Comparison of ENCODE assay signal across 15 mouse cellular contexts in the genomic region with DNA sequence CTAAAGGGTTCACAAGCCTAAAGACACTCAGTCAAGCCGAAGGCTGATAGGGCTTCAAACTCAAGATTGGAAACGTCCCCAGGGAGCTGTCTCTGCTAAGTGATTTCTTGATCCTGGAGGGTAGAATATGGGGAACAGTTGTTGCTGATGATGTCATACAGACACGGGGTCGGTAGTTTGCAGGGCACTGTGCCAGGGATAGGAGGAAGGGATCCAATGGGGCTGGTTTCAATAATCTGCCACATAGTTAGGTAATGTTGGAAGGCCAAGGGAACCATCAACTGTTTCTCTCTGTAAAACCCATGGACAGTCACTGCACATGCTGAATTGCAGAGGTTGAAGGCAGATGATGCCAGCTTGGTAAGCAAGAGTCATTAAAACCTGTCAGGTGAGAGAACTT.
DNase-seq lines count a peak whose midpoint lies in the region; ATAC-seq lines count a peak whose summit lies in the region.
"Had no signal": no experiment of that assay in that cellular context is flagged by ENCODE, and none has a peak within 500 bp of the region (broad histone marks: within the 10 kb centered on the region; RNA-seq: fewer than 3 reads in every experiment).

No protein-coding gene starts in this region.

- no peak for ATAC-seq in heart, embryonic 13.5 days (ENCODE audit: extremely low read depth, insufficient number of reproducible peaks, low FRiP score, low TSS enrichment)
- no peak for ATAC-seq in kidney, embryonic 16.5 days (ENCODE audit: low FRiP score, low TSS enrichment)
- ATAC-seq: liver, embryonic 12.5 days had no signal

- no peak overlapping the region for H3K4me3 ChIP-seq in heart, embryonic 13.5 days
- no peak overlapping the region for H3K4me3 ChIP-seq in kidney, embryonic 16.5 days (ENCODE audit: low read length)
- H3K4me3 ChIP-seq: embryonic facial prominence, embryonic 12.5 days; liver, embryonic 12.5 days; neural tube, embryonic 15.5 days had no signal

- peaks cover 8% of the 10 kb centered on the region; the same call in 1 of the 2 replicates for H3K4me1 ChIP-seq in heart, embryonic 13.5 days
- H3K4me1 ChIP-seq in kidney, embryonic 16.5 days (ENCODE audit: insufficient read depth, low read length), result peaks cover 4% of the 10 kb centered on the region; the same call in 1 of the 2 replicates
- H3K4me1 ChIP-seq: liver, embryonic 12.5 days had no signal

- 0 out of 2 replicates have a peak overlapping the region, but pooled peaks have one; percentile 13 for H3K27ac ChIP-seq in heart, embryonic 13.5 days (replicated peaks)
- peak overlapping the region; percentile 56; the same call in 1 of the 2 replicates for H3K27ac ChIP-seq in kidney, embryonic 16.5 days (ENCODE audit: low read length)
- H3K27ac ChIP-seq: embryonic facial prominence, embryonic 12.5 days; liver, embryonic 12.5 days; neural tube, embryonic 15.5 days had no signal

- H3K27me3 ChIP-seq in heart, embryonic 13.5 days (replicated peaks), result no peaks in the 10 kb centered on the region
- no peaks in the 10 kb centered on the region for H3K27me3 ChIP-seq in kidney, embryonic 16.5 days (ENCODE audit: insufficient read depth, low read length)
- H3K27me3 ChIP-seq: embryonic facial prominence, embryonic 12.5 days; liver, embryonic 12.5 days; neural tube, embryonic 15.5 days had no signal

- DNase-seq in heart, adult 9 months (ENCODE audit: low spot score in 2 of 2), result no peak
- no peak for DNase-seq in kidney, adult 8-10 months
- peak; percentile 24 for DNase-seq in retina, postnatal 1 day
- no peak for DNase-seq in retina, embryonic 14.5 days (ENCODE audit: low spot score)
- no peak for DNase-seq in right cerebral cortex, postnatal 25 days
- DNase-seq in thymus, postnatal 10 days (ENCODE audit: low spot score in 2 of 2), result no peak
- DNase-seq: adrenal gland, postnatal 25 days; cerebellum, postnatal 14 days; thymus, adult 18-20 months had no signal

- H3K9me3 ChIP-seq in heart, embryonic 13.5 days, result no peaks in the 10 kb centered on the region
- no peaks in the 10 kb centered on the region for H3K9me3 ChIP-seq in kidney, embryonic 16.5 days (ENCODE audit: low read length)
- H3K9me3 ChIP-seq: embryonic facial prominence, embryonic 12.5 days; liver, embryonic 12.5 days; neural tube, embryonic 15.5 days had no signal

- H3K4me2 ChIP-seq in heart, embryonic 13.5 days, result no peak overlapping the region
- H3K4me2 ChIP-seq in kidney, embryonic 16.5 days (replicated peaks; ENCODE audit: low read depth, low read length), result no peak overlapping the region
- H3K4me2 ChIP-seq: embryonic facial prominence, embryonic 12.5 days; liver, embryonic 12.5 days; neural tube, embryonic 15.5 days had no signal

- H3K9ac ChIP-seq in heart, embryonic 13.5 days, result no peak overlapping the region
- H3K9ac ChIP-seq in kidney, embryonic 16.5 days (replicated peaks; ENCODE audit: low read length), result no peak overlapping the region
- H3K9ac ChIP-seq: embryonic facial prominence, embryonic 12.5 days; liver, embryonic 12.5 days; neural tube, embryonic 15.5 days had no signal

- WGBS in heart, embryonic 13.5 days, result 48% methylated on average over 4 of the region's 4 CpGs
- 67% methylated on average over 4 of the region's 4 CpGs for whole genome bisulfite sequencing in kidney, embryonic 16.5 days

- H3K36me3 ChIP-seq in heart, embryonic 13.5 days, result peaks cover 7% of the 10 kb centered on the region; the same call in 1 of the 2 replicates
- H3K36me3 ChIP-seq in kidney, embryonic 16.5 days (ENCODE audit: insufficient read depth, low read length), result peaks cover 3% of the 10 kb centered on the region
- H3K36me3 ChIP-seq: embryonic facial prominence, embryonic 12.5 days; G1E; liver, embryonic 12.5 days; neural tube, embryonic 15.5 days had no signal
